Mouse (Mus musculus) forebrain, embryonic 15.5 days (tissue): Measurements from ENCODE around the gene Gatd1. TPM values are rescaled to one million over a fixed set of nuclear protein-coding genes. Genes with fewer than 3 reads are reported as not detected.

Experiments
- ATAC-seq: fragments of 200-750 bp; cut with Nextera tagmentation; replicated peaks from 2 replicates; pipeline ENCODE4 v1.8.0; 2017; ENCODE audit warnings: mild to moderate bottlenecking, moderate TSS enrichment, moderate library complexity
- H3K27ac ChIP-seq: fragments of 300-500 bp; sonication (generic); replicated peaks from 2 replicates; pipeline ENCODE4 v1.5.1; 2015; ENCODE audit warnings: mild to moderate bottlenecking, inconsistent platforms
- H3K27me3 ChIP-seq: fragments of 300-500 bp; sonication (generic); 2 replicates; pipeline ENCODE4 v1.6.1; 2015; ENCODE audit warnings: inconsistent platforms
- H3K36me3 ChIP-seq: fragments of 300-500 bp; sonication (generic); 2 replicates; pipeline ENCODE4 v1.6.1; 2015; ENCODE audit warnings: mild to moderate bottlenecking, inconsistent platforms
- H3K4me1 ChIP-seq: fragments of 300-500 bp; sonication (generic); 2 replicates; pipeline ENCODE4 v1.6.1; 2015; ENCODE audit warnings: inconsistent platforms
- H3K4me2 ChIP-seq: fragments of 300-500 bp; sonication (generic); replicated peaks from 2 replicates; pipeline ENCODE4 v1.6.1; 2015; ENCODE audit warnings: mild to moderate bottlenecking, inconsistent platforms
- H3K4me3 ChIP-seq: fragments of 300-500 bp; sonication (generic); 2 replicates; pipeline ENCODE4 v1.5.1; 2015; ENCODE audit warnings: mild to moderate bottlenecking, inconsistent platforms
- H3K9ac ChIP-seq: fragments of 300-500 bp; sonication (generic); replicated peaks from 2 replicates; pipeline ENCODE4 v1.6.1; 2015; ENCODE audit warnings: mild to moderate bottlenecking, inconsistent platforms
- H3K9me3 ChIP-seq: fragments of 300-500 bp; sonication (generic); 2 replicates; pipeline ENCODE4 v1.6.1; 2016; ENCODE audit warnings: inconsistent platforms
- WGBS: fragments of 180-500 bp; shearing (Covaris S2); methylation state at CpG from one replicate; pipeline ENCODE4 v1.1.7; 2015; ENCODE audit warnings: mixed read lengths; 5-methylcytosine and 5-hydroxymethylcytosine counted together
- polyA plus RNA-seq: library from polyadenylated mRNA; unstranded; fragments of >200 nt; fragmentation: Nextera tagmentation; extraction: Ambion mirVana; gene quantifications from 2 replicates; pipeline ENCODE4 v1.2.1, GENCODE M21; 2015

Gatd1 gene
- polyA plus RNA-seq, 1 experiment from 2014 or later: 62.2 TPM

GRCm38 (mm10) chr7:141369918-141370317, 44.0 kb downstream of the Gatd1 start:
- Histone ChIP-seq H3K27me3 (no peaks in the 10 kb centered on the region), H3K36me3 (no peaks in the 10 kb centered on the region), H3K4me2 (no peak overlapping the region), H3K4me3 (no peak overlapping the region), H3K4me1 (no peaks in the 10 kb centered on the region), H3K9me3 (no peaks in the 10 kb centered on the region), H3K9ac (no peak overlapping the region), H3K27ac (no peak overlapping the region)
- WGBS: 62% methylated on average over 5 of the region's 5 CpGs
- no peak for ATAC-seq

- ATAC-seq: no peak
- no peaks in the 10 kb centered on the region for H3K4me1 ChIP-seq
- H3K27me3 ChIP-seq: peaks cover 1% of the 10 kb centered on the region; the same call in 1 of the 2 replicates
- no peak overlapping the region for H3K4me2 ChIP-seq
- no peak overlapping the region for H3K4me3 ChIP-seq
- no peaks in the 10 kb centered on the region for H3K9me3 ChIP-seq
- H3K36me3 ChIP-seq: no peaks in the 10 kb centered on the region
- no peak overlapping the region for H3K9ac ChIP-seq
- no peak overlapping the region for H3K27ac ChIP-seq
- WGBS: 88% methylated on average over 4 of the region's 4 CpGs
Measured at GRCm38 (mm10) chr7:141367358-141367757, 46.6 kb downstream of the Gatd1 start.

GRCm38 (mm10) chr7:141365049-141365445, 48.9 kb downstream of the Gatd1 start:
- Histone ChIP-seq H3K4me1 (no peaks in the 10 kb centered on the region), H3K36me3 (no peaks in the 10 kb centered on the region), H3K27me3 (peaks cover 8% of the 10 kb centered on the region; the same call in 1 of the 2 replicates), H3K4me2 (no peak overlapping the region), H3K9ac (no peak overlapping the region), H3K4me3 (no peak overlapping the region), H3K9me3 (no peaks in the 10 kb centered on the region), H3K27ac (no peak overlapping the region)
- ATAC-seq: no peak
- WGBS: 67% methylated on average over 3 of the region's 3 CpGs

- Histone ChIP-seq H3K4me3 (no peak overlapping the region), H3K9ac (no peak overlapping the region), H3K27me3 (peaks cover 8% of the 10 kb centered on the region; the same call in 1 of the 2 replicates), H3K4me1 (no peaks in the 10 kb centered on the region), H3K36me3 (no peaks in the 10 kb centered on the region), H3K4me2 (no peak overlapping the region), H3K9me3 (no peaks in the 10 kb centered on the region), H3K27ac (no peak overlapping the region)
- WGBS: 83% methylated on average over 5 of the region's 5 CpGs
- no peak for ATAC-seq
Measured at GRCm38 (mm10) chr7:141364349-141365048, 49.4 kb downstream of the Gatd1 start.

- H3K36me3 ChIP-seq: no peaks in the 10 kb centered on the region
- H3K9me3 ChIP-seq: no peaks in the 10 kb centered on the region
- H3K27me3 ChIP-seq: peaks cover 8% of the 10 kb centered on the region; the same call in 1 of the 2 replicates
- H3K4me2 ChIP-seq: no peak overlapping the region
- H3K4me1 ChIP-seq: no peaks in the 10 kb centered on the region
- 69% methylated on average over 2 of the region's 2 CpGs for WGBS
- no peak overlapping the region for H3K4me3 ChIP-seq
- H3K9ac ChIP-seq: no peak overlapping the region
- no peak overlapping the region for H3K27ac ChIP-seq
- ATAC-seq: no peak
Measured at GRCm38 (mm10) chr7:141363752-141364125, 50.2 kb downstream of the Gatd1 start.

GRCm38 (mm10) chr7:141363106-141363751, 50.7 kb downstream of the Gatd1 start:
- no peak overlapping the region for H3K4me3 ChIP-seq
- no peaks in the 10 kb centered on the region for H3K4me1 ChIP-seq
- ATAC-seq: no peak; the same call in 1 of the 2 replicates
- H3K27me3 ChIP-seq: peaks cover 8% of the 10 kb centered on the region; the same call in 1 of the 2 replicates
- H3K4me2 ChIP-seq: no peak overlapping the region
- H3K9ac ChIP-seq: no peak overlapping the region
- H3K9me3 ChIP-seq: no peaks in the 10 kb centered on the region
- H3K36me3 ChIP-seq: no peaks in the 10 kb centered on the region
- 58% methylated on average over 4 of the region's 4 CpGs for WGBS
- H3K27ac ChIP-seq: no peak overlapping the region

- peaks cover 8% of the 10 kb centered on the region; the same call in 1 of the 2 replicates for H3K27me3 ChIP-seq
- no peak overlapping the region for H3K4me2 ChIP-seq
- WGBS: 14% methylated on average over 24 of the region's 24 CpGs
- H3K27ac ChIP-seq: no peak overlapping the region
- H3K9me3 ChIP-seq: no peaks in the 10 kb centered on the region
- no peak overlapping the region for H3K4me3 ChIP-seq
- ATAC-seq: no peak
- H3K4me1 ChIP-seq: no peaks in the 10 kb centered on the region
- no peaks in the 10 kb centered on the region for H3K36me3 ChIP-seq
- H3K9ac ChIP-seq: no peak overlapping the region
Measured at GRCm38 (mm10) chr7:141361510-141361909, 52.4 kb downstream of the Gatd1 start.

Other genes with a start within 250 kb of the Gatd1 start
- gene Rnh1, start 241.3 kb downstream of the Gatd1 start, polyA plus RNA-seq: 42.3 and 44.0 TPM in 2 replicates
- 126 and 127 TPM in 2 replicates for gene Hras, start 220.1 kb downstream of the Gatd1 start, polyA plus RNA-seq
- gene Lrrc56, start 220.0 kb downstream of the Gatd1 start, polyA plus RNA-seq: 10.3 and 12.7 TPM in 2 replicates
- gene Lmntd2, start 200.1 kb downstream of the Gatd1 start, polyA plus RNA-seq: 0.75 and 1.4 TPM in 2 replicates
- gene Rassf7, start 198.3 kb downstream of the Gatd1 start, polyA plus RNA-seq: 24.6 and 26.9 TPM in 2 replicates
- gene Phrf1, start 185.4 kb downstream of the Gatd1 start, polyA plus RNA-seq: 80.2 and 81.8 TPM in 2 replicates
- 1.1 and 2.3 TPM in 2 replicates for gene Irf7, start 147.7 kb downstream of the Gatd1 start, polyA plus RNA-seq
- gene Cdhr5, start 137.3 kb downstream of the Gatd1 start, polyA plus RNA-seq: not detected in 2 replicates
- 1.4 TPM in 2 replicates for gene Sct, start 135.0 kb downstream of the Gatd1 start, polyA plus RNA-seq
- gene Drd4, start 122.1 kb downstream of the Gatd1 start, polyA plus RNA-seq: 0.64 and 0.78 TPM in 2 replicates
- gene Deaf1, start 86.4 kb downstream of the Gatd1 start, polyA plus RNA-seq: 140 and 142 TPM in 2 replicates
- 64.1 and 64.3 TPM in 2 replicates for gene Tmem80, start 86.4 kb downstream of the Gatd1 start, polyA plus RNA-seq
- 0.37 and 0.57 TPM in 2 replicates for gene Eps8l2, start 75.3 kb downstream of the Gatd1 start, polyA plus RNA-seq
- gene Taldo1, start 21.9 kb downstream of the Gatd1 start, polyA plus RNA-seq: 375 and 378 TPM in 2 replicates
- gene Cend1, start 15.4 kb upstream of the Gatd1 start, polyA plus RNA-seq: 47.0 and 50.4 TPM in 2 replicates
- 83.1 and 86.3 TPM in 2 replicates for gene Slc25a22, start 23.8 kb upstream of the Gatd1 start, polyA plus RNA-seq
- gene Pidd1, start 29.9 kb upstream of the Gatd1 start, polyA plus RNA-seq: 7.8 and 9.5 TPM in 2 replicates
- gene Rplp2, start 33.2 kb upstream of the Gatd1 start, polyA plus RNA-seq: 820 and 834 TPM in 2 replicates
- 21.5 and 22.0 TPM in 2 replicates for gene Pnpla2, start 41.1 kb upstream of the Gatd1 start, polyA plus RNA-seq
- gene Cracr2b, start 47.0 kb upstream of the Gatd1 start, polyA plus RNA-seq: 5.0 and 8.5 TPM in 2 replicates
- 15.9 and 18.6 TPM in 2 replicates for gene Cd151, start 53.3 kb upstream of the Gatd1 start, polyA plus RNA-seq
- 68.3 and 73.2 TPM in 2 replicates for gene Polr2l, start 61.0 kb upstream of the Gatd1 start, polyA plus RNA-seq
- 25.6 and 27.3 TPM in 2 replicates for gene Tspan4, start 61.1 kb upstream of the Gatd1 start, polyA plus RNA-seq
- 32.2 and 33.7 TPM in 2 replicates for gene Chid1, start 125.7 kb upstream of the Gatd1 start, polyA plus RNA-seq
- gene Ap2a2, start 148.0 kb upstream of the Gatd1 start, polyA plus RNA-seq: 106 and 110 TPM in 2 replicates
- gene Muc6, start 241.2 kb upstream of the Gatd1 start, polyA plus RNA-seq: 0.25 and 0.28 TPM in 2 replicates